Mouse (Mus musculus): ENCODE measurements around the gene Nt5c. TPM values are rescaled to one million over a fixed set of nuclear protein-coding genes. Genes with fewer than 3 reads are reported as not detected.
A peak's percentile ranks its signal among the peaks of the same experiment; 100 is the strongest.
"Not testable (repeated sequence)": the region's sequence is repeated elsewhere in the genome, so short reads cannot be mapped to it uniquely, and the experiment has no call there.

Gene Nt5c
- polyA plus RNA-seq, 1 experiment from 2014 or later: 66.2 TPM

GRCm38 (mm10) chr11:115502636-115503035 is 11.0 kb upstream of the Nt5c start:
- no peak overlapping the region for H3K27ac ChIP-seq
- no peaks in the 10 kb centered on the region for H3K27me3 ChIP-seq (ENCODE audit: low read depth, poor library complexity, severe bottlenecking)
- no peak for DNase-seq (ENCODE audit: low spot score)
- H3K9me3 ChIP-seq (replicated peaks): no peaks in the 10 kb centered on the region
- WGBS: 95% methylated on average over 6 of the region's 6 CpGs
- H3K4me1 ChIP-seq: 0 out of 2 replicates have a peak, but pooled peaks cover 3% of the 10 kb centered on the region
- H3K4me3 ChIP-seq: no peak overlapping the region
- H3K36me3 ChIP-seq: peaks cover 91% of the 10 kb centered on the region

GRCm38 (mm10) chr11:115496559-115496958 is 4.9 kb upstream of the Nt5c start:
- Histone ChIP-seq H3K36me3 (peaks cover 52% of the 10 kb centered on the region), H3K4me1 (peaks cover 11% of the 10 kb centered on the region)
- H3K27ac ChIP-seq; H3K9me3 ChIP-seq (replicated peaks); H3K4me3 ChIP-seq; H3K27me3 ChIP-seq (ENCODE audit: low read depth, poor library complexity, severe bottlenecking); DNase-seq (ENCODE audit: low spot score): not testable (repeated sequence)
- 91% methylated on average over 9 of the region's 9 CpGs for WGBS

- peak overlapping the region; percentile 78 for H3K4me3 ChIP-seq
- no peaks in the 10 kb centered on the region for H3K9me3 ChIP-seq (replicated peaks)
- peaks cover 32% of the 10 kb centered on the region for H3K36me3 ChIP-seq
- DNase-seq (ENCODE audit: low spot score): no peak
- H3K27me3 ChIP-seq (ENCODE audit: low read depth, poor library complexity, severe bottlenecking): peaks cover 7% of the 10 kb centered on the region; the same call in 1 of the 2 replicates
- peaks cover 26% of the 10 kb centered on the region for H3K4me1 ChIP-seq
- H3K27ac ChIP-seq: 0 out of 2 replicates have a peak overlapping the region, but pooled peaks have one; percentile 89
- 48% methylated on average over 6 of the region's 6 CpGs for WGBS
Measured at GRCm38 (mm10) chr11:115492387-115492786, 725 bp upstream of the Nt5c start.

- H3K27me3 ChIP-seq (ENCODE audit: low read depth, poor library complexity, severe bottlenecking): peaks cover 7% of the 10 kb centered on the region; the same call in 1 of the 2 replicates
- 31% methylated on average over 25 of the region's 25 CpGs for WGBS
- peak overlapping the region; percentile 89 for H3K27ac ChIP-seq
- peak; percentile 79 for DNase-seq (ENCODE audit: low spot score)
- peaks cover 27% of the 10 kb centered on the region for H3K36me3 ChIP-seq
- H3K4me1 ChIP-seq: peaks cover 26% of the 10 kb centered on the region
- peak overlapping the region; percentile 78 for H3K4me3 ChIP-seq
- no peaks in the 10 kb centered on the region for H3K9me3 ChIP-seq (replicated peaks)
Measured at GRCm38 (mm10) chr11:115490441-115491355, 964 bp downstream of the Nt5c start.

- 87% methylated on average over 19 of the region's 19 CpGs for WGBS
- H3K4me3 ChIP-seq: no peak overlapping the region
- H3K27ac ChIP-seq: no peak overlapping the region
- H3K36me3 ChIP-seq: peaks cover 27% of the 10 kb centered on the region
- H3K27me3 ChIP-seq (ENCODE audit: low read depth, poor library complexity, severe bottlenecking): peaks cover 7% of the 10 kb centered on the region; the same call in 1 of the 2 replicates
- no peak for DNase-seq (ENCODE audit: low spot score)
- H3K9me3 ChIP-seq (replicated peaks): no peaks in the 10 kb centered on the region
- H3K4me1 ChIP-seq: peaks cover 34% of the 10 kb centered on the region
Measured at GRCm38 (mm10) chr11:115488551-115489104, 3.0 kb downstream of the Nt5c start.

- H3K4me3 ChIP-seq: no peak overlapping the region
- H3K9me3 ChIP-seq (replicated peaks): no peaks in the 10 kb centered on the region
- peaks cover 10% of the 10 kb centered on the region for H3K4me1 ChIP-seq
- peaks cover 25% of the 10 kb centered on the region for H3K36me3 ChIP-seq
- no peak overlapping the region for H3K27ac ChIP-seq
- DNase-seq (ENCODE audit: low spot score): no peak
- no peaks in the 10 kb centered on the region for H3K27me3 ChIP-seq (ENCODE audit: low read depth, poor library complexity, severe bottlenecking)
- WGBS: 68% methylated on average over 12 of the region's 12 CpGs
Measured at GRCm38 (mm10) chr11:115485155-115485554, 6.5 kb downstream of the Nt5c start.

GRCm38 (mm10) chr11:115483726-115484125 is 7.9 kb downstream of the Nt5c start:
- Histone ChIP-seq H3K27ac (no peak overlapping the region), H3K27me3 (ENCODE audit: low read depth, poor library complexity, severe bottlenecking) (no peaks in the 10 kb centered on the region), H3K9me3 (replicated peaks) (no peaks in the 10 kb centered on the region), H3K4me3 (no peak overlapping the region), H3K36me3 (peaks cover 15% of the 10 kb centered on the region), H3K4me1 (peaks cover 8% of the 10 kb centered on the region; the same call in 1 of the 2 replicates)
- peak; percentile 89 for DNase-seq (ENCODE audit: low spot score)
- WGBS: 17% methylated on average over 6 of the region's 6 CpGs

GRCm38 (mm10) chr11:115483278-115483677 is 8.4 kb downstream of the Nt5c start:
- 78% methylated on average over 11 of the region's 11 CpGs for WGBS
- H3K36me3 ChIP-seq: peaks cover 11% of the 10 kb centered on the region
- no peaks in the 10 kb centered on the region for H3K27me3 ChIP-seq (ENCODE audit: low read depth, poor library complexity, severe bottlenecking)
- H3K27ac ChIP-seq: no peak overlapping the region
- H3K9me3 ChIP-seq (replicated peaks): no peaks in the 10 kb centered on the region
- no peak overlapping the region for H3K4me3 ChIP-seq
- peaks cover 8% of the 10 kb centered on the region; the same call in 1 of the 2 replicates for H3K4me1 ChIP-seq
- no peak for DNase-seq (ENCODE audit: low spot score)

GRCm38 (mm10) chr11:115481553-115482259 is 10.0 kb downstream of the Nt5c start:
- no peak overlapping the region for H3K4me3 ChIP-seq
- peaks cover 12% of the 10 kb centered on the region for H3K4me1 ChIP-seq
- WGBS: 85% methylated on average over 6 of the region's 6 CpGs
- H3K9me3 ChIP-seq (replicated peaks): no peaks in the 10 kb centered on the region
- H3K36me3 ChIP-seq: peaks cover 11% of the 10 kb centered on the region
- H3K27me3 ChIP-seq (ENCODE audit: low read depth, poor library complexity, severe bottlenecking): no peaks in the 10 kb centered on the region
- no peak overlapping the region for H3K27ac ChIP-seq
- DNase-seq (ENCODE audit: low spot score): no peak

GRCm38 (mm10) chr11:115478296-115478938 is 13.2 kb downstream of the Nt5c start:
- WGBS: 88% methylated on average over 9 of the region's 9 CpGs
- no peak overlapping the region for H3K4me3 ChIP-seq
- H3K36me3 ChIP-seq: peaks cover 5% of the 10 kb centered on the region
- no peak for DNase-seq (ENCODE audit: low spot score)
- H3K27ac ChIP-seq: no peak overlapping the region
- no peaks in the 10 kb centered on the region for H3K27me3 ChIP-seq (ENCODE audit: low read depth, poor library complexity, severe bottlenecking)
- H3K9me3 ChIP-seq (replicated peaks): no peaks in the 10 kb centered on the region
- peaks cover 35% of the 10 kb centered on the region for H3K4me1 ChIP-seq

GRCm38 (mm10) chr11:115477388-115477787 is 14.3 kb downstream of the Nt5c start:
- H3K4me3 ChIP-seq; H3K27ac ChIP-seq; H3K36me3 ChIP-seq; H3K9me3 ChIP-seq (replicated peaks); H3K27me3 ChIP-seq (ENCODE audit: low read depth, poor library complexity, severe bottlenecking); DNase-seq (ENCODE audit: low spot score): not testable (repeated sequence)
- 85% methylated on average over 7 of the region's 7 CpGs for WGBS
- peaks cover 40% of the 10 kb centered on the region for H3K4me1 ChIP-seq

- H3K27ac ChIP-seq; H3K36me3 ChIP-seq; DNase-seq (ENCODE audit: low spot score); H3K27me3 ChIP-seq (ENCODE audit: low read depth, poor library complexity, severe bottlenecking); H3K9me3 ChIP-seq (replicated peaks): not testable (repeated sequence)
- Histone ChIP-seq H3K4me3 (peak overlapping the region; percentile 85; the same call in 1 of the 2 replicates), H3K4me1 (peaks cover 42% of the 10 kb centered on the region)
- 88% methylated on average over 4 of the region's 4 CpGs for WGBS
Measured at GRCm38 (mm10) chr11:115476630-115477029, 15.0 kb downstream of the Nt5c start.
